Mouse (Mus musculus) c-Kit-negative CD71-positive TER-119-positive erythroid progenitor cells, embryonic 14.5 days (primary cell): Measurements from ENCODE around the gene Acadvl.

Experiments
- DNase-seq: peaks from one replicate; pipeline ENCODE4 v3.0.0-alpha.2; 2013; ENCODE audit warnings: low read depth, low spot score

Gene Acadvl

DNA sequence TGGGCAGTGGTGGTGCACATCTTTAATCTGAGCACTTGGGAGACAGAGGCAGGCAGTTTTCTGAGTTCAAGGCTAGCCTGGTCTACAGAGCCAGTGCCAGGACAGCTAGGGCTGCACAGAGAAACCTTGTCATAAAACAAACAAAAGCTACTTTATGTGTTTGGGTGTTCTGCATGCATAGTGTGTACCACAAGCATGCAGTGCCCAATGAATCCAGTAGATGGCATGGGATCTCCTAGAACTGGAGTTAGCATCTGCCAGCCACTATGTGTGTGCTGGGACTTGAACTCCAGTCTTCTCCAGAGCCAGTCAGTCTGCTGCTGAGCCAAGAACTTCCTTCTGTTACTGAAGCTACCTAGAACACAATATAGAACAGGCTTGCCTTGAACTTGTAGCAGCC, 13.3 kb downstream of the Acadvl start:
- DNase-seq = no peak

- DNase-seq = no peak
Measured at GRCm38 (mm10) chr11:70001159-70001558, 14.1 kb downstream of the Acadvl start.

DNA sequence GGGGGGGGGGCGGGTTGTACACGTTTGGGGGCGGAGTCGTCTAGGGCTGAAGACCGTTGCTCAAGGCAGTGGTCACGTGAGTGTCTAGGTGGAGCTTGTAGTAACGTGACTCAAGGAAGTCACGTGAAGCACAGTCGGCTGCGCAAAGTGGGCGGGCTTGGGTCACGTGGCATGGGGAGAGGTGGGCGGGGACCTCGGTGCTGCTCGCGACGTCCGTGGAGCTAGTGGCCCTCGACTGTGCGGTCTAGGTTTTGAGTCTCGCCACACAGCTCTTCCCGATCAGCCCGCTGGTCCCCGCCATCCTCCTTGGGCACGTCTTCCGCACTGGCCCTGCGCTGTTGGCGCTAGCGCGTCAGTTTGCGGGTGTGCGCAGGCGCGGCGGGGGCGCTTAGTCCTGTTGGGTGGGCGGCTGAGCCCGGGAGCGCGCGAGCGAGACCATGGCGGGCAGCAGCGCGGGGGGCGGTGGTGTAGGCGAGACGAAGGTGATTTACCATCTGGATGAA, 14.8 kb downstream of the Acadvl start, which contains the start of gene Dvl2:
Gene Dvl2 (plus strand): TSS at position 200 of the 503 bp plus-strand sequence.
- peak; percentile 81 for DNase-seq

GRCm38 (mm10) chr11:69999666-70000065, 15.5 kb downstream of the Acadvl start:
- no peak for DNase-seq

DNA sequence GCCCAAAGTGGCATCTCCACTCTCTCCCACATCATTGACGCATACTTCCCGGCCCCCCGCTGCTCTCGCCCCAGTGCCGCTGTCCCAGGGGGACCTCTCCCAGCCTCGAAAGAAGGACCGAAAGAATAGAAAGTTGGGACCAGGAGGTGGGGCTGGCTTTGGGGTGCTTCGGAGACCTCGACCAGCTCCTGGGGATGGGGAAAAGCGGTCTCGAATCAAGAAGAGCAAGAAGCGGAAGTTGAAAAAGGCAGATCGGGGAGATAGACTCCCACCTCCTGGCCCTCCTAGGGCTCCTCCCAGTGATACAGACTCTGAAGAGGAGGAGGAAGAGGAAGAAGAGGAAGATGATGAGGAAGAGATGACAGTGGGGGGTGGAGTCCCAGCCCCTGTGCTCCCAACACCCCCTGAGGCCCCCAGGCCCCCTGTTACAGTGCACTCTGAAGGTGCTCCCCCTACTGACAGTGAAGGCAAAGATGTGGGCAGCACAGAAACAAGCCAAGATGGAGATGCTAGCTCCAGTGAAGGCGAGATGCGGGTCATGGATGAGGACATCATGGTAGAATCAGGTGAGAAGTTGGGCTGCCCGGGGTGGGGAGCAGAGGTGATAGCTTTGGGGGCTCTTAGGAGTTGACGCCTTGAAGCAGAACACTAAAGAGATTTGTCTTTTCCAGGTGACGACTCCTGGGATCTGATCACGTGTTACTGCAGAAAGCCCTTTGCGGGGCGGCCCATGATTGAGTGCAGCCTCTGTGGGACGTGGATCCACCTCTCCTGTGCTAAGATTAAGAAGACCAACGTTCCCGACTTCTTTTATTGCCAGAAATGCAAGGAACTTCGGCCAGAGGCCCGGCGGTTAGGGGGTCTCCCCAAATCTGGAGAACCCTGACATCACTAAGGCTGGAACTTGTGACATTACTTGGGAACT, 16.4 kb downstream of the Acadvl start:
- DNase-seq = no peak

DNA sequence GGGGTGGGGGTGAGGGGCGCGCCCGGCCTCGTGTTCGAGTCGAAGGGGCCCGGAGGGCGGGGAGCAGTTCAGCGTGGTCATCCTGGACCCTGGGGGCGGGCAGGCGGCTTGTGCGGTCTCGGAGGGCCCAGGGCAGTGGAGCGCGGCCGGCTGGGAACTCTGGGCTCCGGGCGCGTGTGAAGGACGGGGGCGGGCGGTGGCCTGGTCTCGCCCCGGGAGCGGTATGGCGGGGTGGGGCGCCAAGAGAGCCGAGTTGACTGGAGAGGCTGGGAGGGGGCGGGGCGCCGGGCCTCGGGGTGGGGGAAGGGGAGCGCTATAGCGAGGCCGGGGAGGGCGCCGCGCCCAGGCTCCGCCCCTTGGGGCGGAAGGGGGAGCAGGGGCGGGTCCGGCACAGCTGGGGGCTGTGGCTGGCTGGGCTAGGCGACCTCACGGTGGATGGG, 18.1 kb downstream of the Acadvl start:
- peak; percentile 63 for DNase-seq

DNA sequence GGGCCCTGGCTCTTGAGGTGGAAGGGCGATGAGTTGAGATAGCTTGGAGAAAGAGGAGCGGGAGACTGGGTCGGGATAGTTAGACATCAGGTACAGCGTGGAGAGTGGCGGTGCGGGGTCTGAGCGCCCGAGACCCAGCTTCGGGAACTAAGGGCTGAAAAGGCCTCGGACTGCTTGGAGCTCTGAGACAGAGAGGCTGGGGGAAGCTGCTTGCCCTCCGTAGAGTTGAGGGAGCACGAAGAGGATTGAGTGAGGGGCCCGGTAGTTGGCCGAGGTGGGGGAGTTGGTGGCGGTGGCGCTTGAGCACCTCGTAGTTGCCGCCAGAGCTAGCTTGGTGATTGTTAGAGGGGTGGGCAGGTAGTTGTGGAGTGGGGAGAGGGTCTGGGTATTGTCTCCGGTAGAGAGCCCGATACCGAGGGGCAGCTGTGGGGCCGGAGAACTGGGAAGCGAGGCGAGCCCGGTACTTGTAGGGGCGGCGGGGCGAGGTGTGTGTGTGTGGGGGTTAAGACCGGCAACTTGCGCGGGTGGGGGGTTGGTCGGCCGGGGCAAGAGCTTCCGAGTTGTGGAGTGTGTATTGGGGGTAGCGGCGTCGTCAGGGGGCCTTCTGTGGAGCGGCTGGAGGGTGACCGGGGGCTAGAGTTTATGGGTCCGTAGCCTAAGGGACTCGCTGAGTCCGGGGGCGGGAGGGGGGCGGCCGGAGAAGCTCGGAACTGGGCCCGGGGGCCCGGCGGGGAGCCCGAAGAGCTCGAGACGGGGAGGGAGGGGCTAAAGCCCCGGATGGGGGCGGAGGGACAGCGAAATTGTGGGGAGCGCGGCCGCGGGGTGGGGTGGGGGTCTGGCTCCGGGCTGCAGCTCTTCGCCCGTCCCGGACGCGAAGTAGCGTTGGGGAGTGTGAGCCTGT, 18.8 kb downstream of the Acadvl start:
- no peak for DNase-seq

DNA sequence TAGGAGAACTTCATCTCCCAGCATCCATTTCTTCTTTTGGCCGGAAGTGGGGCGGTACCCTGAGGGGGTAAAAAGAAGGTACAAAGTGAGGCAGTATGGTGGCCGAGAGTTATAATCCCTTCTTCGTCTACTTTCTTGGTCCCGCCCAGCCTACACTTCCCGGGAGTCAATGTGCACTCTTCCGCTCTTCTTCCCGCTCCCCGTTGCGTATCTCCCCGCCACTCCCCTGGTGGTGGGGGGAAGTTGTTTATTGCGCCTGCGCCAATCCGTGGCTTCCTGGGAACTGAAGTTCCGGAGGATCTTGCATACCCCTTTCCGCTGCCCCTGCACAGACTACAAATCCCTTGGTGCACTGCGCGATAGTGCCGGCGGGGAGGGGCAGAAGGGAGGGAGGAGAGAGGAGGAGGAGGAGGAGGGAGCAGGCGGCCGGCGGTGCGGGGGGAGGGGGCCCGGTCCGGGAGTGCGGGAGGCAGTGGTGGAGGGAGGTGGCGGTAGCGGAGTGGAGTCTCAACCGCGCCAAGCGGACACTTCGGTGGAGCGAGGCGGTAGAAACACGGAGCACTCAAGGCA, 19.7 kb downstream of the Acadvl start, which contains the start of gene Phf23:
Gene Phf23 (plus strand): TSS at position 387 of the 570 bp plus-strand sequence.
- peak; percentile 94 for DNase-seq

GRCm38 (mm10) chr11:69994401-69995090, 20.7 kb downstream of the Acadvl start:
- DNase-seq = no peak

- no peak for DNase-seq
Measured at GRCm38 (mm10) chr11:69992932-69993331, 22.3 kb downstream of the Acadvl start.

- no peak for DNase-seq
Measured at GRCm38 (mm10) chr11:69992396-69992795, 22.8 kb downstream of the Acadvl start.

- DNase-seq = no peak
Measured at GRCm38 (mm10) chr11:69991711-69992110, 23.5 kb downstream of the Acadvl start.

DNA sequence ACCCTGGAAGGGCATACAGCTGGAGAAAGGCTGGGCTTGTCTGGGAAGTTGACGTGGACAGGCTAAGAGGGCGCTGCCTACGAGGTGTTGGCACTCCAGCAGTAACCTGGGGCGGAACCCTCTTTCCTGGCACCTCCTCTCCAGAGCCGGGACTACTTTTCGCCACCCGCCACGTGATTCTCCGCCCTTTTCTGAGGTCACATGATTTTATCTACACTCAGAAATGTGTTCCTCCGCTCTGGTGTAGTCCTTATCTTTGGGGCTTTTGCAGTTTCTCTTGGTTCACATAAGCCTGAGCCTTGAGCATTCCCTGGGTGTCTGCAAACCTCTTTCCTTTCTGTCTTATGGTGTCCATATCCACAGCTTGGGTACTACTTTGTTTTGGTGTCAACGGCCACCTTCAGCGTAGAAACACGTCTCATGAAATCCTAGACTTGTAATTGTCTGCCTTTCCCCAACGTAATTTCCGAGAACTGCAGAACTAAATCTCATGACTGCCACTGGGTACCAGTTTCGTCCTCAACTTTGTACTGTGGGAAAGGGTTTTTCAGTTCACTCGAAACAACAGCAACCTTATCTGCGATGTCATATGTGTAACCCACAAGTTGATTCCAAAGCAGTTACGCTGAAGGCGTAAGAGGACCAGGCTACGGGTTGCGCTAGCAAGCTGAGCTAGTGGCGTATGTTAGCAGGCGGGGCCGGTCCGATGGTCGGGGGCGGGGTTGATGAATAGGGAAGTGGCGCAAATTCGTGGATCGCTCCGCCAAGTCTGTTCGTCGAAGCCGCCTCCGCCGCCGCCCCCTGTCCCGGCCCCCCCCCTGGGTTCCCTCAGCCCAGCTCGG, 24.1 kb downstream of the Acadvl start, which contains the start of gene Gabarap:
Gene Gabarap (plus strand): TSS at position 294 of the 842 bp plus-strand sequence.
- peak; percentile 94 for DNase-seq

DNA sequence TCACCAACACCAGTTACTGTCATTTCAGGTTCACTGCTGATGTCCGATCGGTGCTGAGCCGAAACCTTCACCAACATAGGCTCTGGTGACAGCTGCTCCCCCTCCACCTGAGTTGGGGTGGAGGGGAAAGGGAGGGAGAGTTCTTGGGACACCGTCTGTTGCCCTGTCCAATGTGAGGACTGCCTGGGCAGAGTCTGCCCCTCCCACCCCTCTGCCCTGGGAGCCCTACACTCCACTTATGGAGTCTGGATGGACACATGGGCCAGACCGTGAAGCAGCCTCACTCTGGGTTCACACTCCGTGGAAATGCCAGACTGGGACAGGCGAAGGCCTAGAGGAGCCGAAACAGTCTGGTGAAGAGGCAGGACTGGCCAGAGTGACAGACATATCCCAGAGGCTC, 25.3 kb downstream of the Acadvl start:
- DNase-seq = no peak

DNA sequence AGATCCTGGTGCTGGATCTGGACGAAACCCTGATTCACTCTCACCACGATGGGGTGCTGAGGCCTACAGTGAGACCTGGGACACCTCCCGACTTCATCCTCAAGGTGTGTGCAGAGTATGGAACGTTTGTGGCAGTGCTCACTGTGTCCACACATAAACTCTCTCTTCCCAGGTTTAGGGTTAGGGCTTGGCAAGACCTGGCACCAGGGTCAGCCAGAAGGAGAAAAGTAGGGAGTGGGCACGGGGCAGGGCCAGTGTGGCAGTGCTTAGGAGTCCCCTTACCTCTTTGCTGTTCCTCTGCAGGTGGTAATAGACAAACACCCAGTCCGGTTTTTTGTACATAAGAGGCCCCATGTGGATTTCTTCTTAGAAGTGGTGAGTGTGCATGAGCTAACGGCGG, 30.8 kb downstream of the Acadvl start:
- DNase-seq = no peak

DNA sequence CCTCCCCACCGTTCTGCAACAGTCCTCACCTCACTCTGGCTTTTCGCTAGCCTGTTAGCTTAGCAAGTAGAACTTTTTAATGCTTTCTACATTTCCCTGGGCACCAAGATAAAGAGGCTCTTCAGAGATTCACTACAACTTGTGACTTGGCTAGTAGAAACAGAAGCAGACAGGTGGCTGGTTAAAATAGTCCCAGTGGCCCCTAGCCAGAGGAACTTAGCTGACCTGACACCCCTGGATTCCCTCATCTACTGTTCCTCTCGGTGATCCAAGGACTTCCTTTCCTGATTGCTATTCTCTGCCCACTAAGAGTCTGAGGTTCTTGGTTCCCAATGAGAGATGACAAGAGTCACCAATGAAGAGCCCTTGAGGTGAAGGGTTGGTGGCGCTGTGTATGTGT, 31.8 kb downstream of the Acadvl start:
- no peak for DNase-seq

- DNase-seq = no peak
Measured at GRCm38 (mm10) chr11:69982877-69983276, 32.3 kb downstream of the Acadvl start.

DNA sequence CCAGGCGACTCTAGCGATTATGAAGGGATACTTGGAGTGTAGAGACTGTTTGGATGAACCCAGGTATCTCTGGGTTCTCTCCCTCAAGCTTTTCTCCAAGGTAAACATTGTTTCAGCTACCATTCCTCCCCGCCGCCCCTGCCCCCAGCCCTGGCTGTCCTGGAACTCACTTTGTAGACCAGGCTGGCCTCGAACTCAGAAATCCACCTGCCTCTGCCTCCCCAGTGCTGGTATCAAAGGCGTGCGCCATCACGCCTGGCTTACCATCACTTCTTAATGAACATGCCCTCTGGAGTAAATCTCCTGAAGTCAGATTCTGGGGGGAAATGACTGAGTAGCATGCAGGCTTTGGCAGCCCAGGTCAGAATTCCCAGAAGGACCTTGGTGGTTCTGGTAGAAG, 33.0 kb downstream of the Acadvl start, which contains the start of gene Elp5:
Gene Elp5 (minus strand): TSS at position 293 of the 400 bp plus-strand sequence.
- no peak for DNase-seq

- DNase-seq = no peak
Measured at GRCm38 (mm10) chr11:69981141-69981762, 34.0 kb downstream of the Acadvl start, which contains the start of gene Ctdnep1. TSS of gene Ctdnep1 (plus strand) at chr11:69981156.
